Mouse (Mus musculus) adrenal gland, postnatal 36 days (tissue): ENCODE results near the gene St3gal3. TPM values are rescaled to one million over a fixed set of nuclear protein-coding genes. Genes with fewer than 3 reads are reported as not detected.
A peak's percentile ranks its signal among the peaks of the same experiment; 100 is the strongest.

Experiments used
- DNase-seq, 2 experiments: peaks; one replicate each; pipeline ENCODE4 v3.0.0; 2021; ENCODE audit warnings: mixed read lengths in 1 of 2
- total RNA-seq, 2 experiments: library from RNA; stranded (reverse); gene quantifications; 2 replicates each; pipeline ENCODE4 v1.2.3; 2021

The St3gal3 gene
- total RNA-seq, 2 experiments from 2014 or later = 30.4 to 33.7 TPM

DNA sequence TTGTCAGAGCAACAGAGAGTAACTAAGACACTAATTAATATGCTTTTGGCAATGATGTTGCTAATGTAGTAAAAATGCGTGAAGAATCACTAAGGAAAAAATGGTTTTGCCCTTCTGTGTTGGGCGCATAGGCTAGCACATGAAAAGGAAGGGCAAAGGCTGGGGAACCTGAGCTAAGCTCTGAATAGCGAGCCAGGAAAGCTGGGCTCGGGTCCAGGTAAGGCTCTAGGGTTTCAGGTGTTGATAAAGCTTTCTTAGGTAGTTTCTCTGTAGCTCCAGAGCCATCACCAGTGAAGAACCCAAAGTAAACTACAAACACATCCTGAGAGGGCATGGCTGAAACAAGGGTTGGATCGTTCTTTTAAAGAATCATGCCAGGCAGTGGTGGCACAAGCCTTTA is 6.8 kb upstream of the St3gal3 start:
- DNase-seq = no peak

DNA sequence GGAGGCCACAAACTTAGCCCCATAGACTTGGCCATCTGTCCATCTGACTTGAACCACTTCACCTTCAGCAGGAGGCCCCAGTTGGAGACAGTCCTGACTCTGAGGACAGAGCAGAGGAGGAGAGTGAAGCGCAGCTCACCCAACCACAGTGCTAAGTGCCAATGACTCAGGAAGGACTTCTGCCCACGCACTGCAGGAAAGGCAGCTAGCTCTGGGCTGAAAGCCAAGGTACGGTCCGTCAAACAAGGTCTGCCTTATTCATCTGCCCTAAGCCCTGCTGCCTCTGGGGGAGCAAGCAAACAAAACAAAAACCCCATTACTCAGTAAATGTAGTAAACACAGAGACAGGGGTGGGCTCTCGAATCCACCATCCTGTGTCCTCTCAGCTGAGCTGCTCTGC is 4.2 kb upstream of the St3gal3 start:
- DNase-seq = peak; percentile 90

DNA sequence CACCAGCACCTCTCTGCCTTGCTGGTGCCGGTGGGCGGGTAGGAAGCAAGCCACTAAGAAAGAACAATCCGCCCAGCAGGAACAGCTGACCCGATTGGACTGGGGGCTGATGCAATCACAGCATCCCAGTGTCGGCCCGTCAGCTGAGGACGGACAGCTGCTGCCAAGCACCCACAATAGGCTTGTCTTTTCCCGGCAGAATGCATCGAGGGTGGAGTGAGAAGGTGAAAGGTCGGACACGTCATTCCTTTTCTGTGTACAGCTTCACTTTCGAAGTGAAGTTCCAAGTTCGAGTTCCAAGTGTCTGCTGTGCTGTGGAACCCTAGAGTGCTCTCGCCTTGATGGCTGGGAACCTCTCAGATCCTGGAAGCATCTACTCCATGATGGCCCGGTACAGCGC is 3.1 kb upstream of the St3gal3 start:
- no peak for DNase-seq

DNA sequence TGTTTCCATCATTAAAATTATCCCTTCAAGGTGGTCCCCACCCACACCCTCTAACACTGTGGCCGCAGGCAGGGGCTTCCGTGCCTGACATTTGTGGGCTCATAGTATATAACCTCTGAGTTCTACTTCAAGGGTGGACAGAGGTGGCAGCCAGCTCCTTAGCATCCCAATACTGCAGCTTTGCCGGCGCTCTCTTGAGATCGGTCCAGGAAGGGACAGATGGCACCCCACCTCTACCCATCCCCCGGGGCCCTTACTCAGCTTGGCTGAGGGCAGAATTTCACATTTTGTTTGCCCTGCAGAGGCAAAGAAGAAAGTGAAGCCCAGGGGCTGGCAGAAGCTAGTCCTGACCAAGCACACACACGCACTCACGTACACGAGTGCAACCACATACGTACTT is 2.6 kb upstream of the St3gal3 start:
- no peak for DNase-seq

DNA sequence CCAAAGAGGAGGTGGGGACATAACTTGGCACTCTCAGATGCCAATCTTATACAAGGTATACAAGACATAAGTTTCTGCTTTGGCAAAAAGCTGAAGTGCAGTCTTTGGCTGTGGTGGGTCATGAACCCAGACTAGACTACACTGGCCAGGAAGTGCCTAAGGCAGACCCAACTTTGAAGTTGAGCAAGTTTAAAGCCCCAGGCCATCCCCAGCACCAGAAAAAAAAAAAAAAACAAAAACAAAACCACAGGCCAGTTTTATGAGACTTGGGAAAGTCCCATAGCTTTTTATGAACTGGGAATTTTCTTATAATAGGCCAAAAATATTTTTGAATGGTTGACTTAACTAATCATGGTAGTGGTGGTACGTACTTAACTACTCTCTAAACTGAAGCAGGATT is 700 bp upstream of the St3gal3 start:
- DNase-seq = no peak

DNA sequence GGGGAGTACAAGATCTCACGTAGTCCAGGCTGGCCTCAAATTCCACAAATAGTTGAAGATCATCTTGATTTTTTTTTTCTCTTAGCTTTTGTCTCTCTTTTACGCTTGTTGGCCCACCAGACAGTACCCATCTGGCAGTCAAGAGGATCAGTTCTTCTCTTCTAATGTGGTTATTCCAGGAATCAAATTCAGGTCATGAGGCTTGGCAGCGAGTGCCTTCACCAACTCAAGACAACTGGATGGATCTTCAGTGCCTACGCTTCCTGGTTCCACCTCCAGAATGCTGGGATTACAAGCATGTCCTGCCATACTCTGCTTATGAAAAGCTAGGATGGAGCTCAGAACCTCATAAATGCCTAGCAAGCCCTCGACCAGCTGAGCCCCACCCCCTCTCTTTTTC is 3.4 kb downstream of the St3gal3 start:
- DNase-seq = no peak

DNA sequence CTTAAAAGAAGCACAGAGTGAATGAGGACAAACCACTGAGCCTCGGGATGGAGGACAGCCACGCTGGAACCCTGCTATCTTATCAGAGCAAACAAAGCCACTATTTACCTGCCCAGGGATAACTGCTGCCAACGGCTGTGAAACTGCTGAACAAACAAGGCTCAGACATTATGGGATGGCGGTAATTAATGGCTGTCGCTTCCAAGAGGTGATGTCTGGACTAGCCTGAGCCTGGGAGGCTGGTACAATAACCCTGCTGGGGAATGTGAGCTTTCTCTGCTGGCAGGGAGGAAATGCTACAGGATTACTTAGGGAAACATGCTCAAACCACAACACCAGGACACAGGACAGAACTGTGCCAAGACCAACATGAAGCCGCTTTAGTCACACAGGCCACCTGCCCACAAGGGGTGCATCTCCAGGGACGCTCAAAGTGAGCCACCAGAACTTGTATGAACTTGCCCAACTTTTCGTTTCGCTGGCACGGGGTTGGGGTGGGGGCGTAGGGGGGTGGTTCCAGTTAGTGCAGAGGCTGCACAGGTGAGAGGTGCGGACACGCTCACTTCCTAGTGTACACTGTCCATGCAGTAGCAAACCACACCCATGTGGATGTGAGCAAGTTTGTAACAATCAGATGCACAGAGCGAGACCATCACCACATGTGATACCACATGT is 11.5 kb downstream of the St3gal3 start:
- no peak for DNase-seq

DNA sequence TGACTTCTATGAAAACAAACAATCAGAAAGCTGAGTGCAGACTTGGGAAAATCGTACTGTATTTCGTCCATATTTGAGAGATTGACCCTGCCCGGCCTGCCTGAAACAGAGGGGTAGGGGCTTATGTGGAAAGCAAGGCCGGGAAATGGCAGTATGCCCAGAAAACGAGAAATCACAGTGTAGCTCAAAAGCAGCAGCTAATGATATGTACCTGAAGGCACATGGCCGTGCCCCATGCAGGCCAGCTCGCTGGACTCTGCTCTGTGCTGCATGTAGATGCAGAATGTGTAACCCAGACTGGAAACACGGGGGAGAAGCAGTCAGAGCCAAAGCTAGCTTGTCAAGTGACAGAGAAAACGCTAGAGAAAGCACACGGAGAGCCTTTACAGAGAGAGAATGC is 12.6 kb downstream of the St3gal3 start:
- DNase-seq = no peak

DNA sequence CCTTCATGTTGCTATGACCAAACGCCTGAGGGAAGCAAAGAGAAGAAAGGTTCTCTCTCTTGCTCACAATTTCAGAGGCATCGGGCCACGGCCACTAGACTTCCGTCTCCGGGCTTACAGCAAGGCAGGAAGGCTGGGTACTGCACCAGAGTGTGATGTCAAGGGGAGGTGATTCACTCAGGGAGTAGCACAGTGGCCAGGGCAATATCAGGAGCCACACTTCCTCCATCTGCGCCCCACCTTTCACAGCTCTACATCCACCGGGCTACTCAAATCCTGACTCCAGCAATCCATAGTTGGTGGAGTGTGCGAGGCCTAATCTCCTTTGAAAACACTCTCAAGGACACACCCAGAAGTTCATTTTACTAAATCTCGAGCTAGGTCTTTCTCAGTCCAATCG is 17.1 kb downstream of the St3gal3 start:
- DNase-seq = no peak

DNA sequence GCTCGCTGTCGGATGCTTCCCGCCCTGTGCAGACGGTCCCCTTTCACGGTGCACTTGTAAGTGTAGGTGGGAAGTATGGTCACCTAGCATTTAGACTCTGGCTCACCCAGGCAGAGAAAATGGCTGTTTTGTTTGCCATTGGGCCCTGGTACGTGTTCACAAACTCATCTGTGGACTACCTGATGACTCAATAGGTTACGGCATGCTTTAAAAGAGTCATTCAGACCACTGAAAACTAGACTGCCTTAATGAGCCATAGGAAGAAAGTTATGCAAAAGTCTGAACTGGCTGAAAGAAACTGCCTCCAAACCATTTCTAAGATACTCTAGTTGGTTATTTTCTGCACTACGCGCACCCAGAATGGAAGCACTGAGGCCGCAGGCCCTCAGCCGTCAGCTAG is 18.6 kb downstream of the St3gal3 start:
- no peak for DNase-seq

DNA sequence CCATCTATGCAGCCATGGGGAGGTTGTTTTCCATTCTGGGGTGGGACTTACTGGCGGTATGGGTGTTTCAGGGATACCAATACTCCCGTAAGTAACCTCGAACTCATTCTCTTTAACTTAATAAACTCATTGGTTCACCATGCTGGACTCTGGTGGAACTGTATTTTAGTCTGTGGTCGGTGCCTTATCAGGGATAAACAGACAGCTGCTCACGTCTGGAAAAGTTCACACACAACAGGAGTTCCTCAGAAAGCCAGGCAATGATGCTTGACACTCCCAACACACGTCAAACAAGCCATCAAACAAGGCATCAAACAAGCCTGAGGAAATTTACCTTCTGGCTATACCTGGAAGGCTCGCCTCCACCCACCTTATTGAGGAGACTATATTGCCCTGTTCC is 19.6 kb downstream of the St3gal3 start:
- DNase-seq = no peak

DNA sequence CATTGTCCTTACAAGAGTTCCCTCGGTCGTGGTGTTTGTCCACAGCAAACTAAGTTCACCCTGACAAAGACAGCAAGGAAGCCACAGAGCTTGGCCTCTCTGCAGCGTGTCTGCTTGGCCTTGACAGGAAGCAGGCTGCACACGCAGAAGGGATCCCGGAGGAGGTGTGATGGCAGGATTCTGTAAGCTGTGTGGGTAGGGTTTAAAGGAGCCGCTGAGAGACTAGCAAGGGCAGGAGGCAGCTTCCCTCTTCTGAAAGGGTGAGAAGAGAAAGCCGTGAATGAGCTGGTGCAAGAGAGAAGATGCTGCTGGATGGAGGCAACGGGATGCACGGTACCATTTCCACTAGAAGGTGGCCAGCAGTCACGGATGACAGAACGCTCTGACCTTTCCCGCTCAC is 22.1 kb downstream of the St3gal3 start:
- peak in 1 of 2 experiments; percentile 16 for DNase-seq

DNA sequence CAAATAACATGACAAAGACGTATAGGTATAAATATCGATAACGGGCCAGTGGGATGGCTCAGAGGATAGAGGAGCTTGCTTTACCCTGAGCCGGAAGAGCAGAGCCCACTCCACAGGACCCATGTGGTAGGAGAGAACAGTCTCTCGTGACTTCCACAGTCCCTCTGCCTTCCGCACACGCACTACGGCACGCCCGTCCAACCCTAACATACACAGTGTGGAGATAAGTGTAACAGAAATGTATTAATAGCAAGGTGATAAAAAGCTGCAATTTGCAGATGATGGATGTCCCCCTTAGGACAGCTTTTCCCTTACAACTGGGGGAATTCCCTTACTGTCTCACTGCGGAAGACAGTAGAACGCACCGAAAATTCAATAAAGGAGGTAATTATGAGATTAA is 25.1 kb downstream of the St3gal3 start:
- DNase-seq = no peak

DNA sequence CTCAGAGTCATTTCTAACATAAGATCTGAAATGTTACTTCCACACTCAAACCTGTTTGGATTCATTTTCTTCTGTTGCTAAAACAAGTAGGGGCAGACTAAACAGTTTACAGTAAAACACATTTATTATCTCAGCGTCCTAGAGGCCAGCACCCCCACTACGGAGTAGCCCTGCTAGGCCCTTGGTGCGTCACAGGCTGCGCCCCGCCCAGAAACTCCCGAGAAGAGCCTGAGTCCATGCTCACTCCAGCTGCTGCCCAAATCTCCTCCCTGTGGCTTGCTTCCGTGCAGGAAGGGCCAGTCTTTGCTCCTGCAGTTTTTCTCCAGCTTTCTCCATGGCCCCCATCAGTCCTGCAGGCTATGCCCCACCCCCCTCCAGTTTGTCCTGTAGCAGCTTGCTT is 25.9 kb downstream of the St3gal3 start:
- no peak for DNase-seq

DNA sequence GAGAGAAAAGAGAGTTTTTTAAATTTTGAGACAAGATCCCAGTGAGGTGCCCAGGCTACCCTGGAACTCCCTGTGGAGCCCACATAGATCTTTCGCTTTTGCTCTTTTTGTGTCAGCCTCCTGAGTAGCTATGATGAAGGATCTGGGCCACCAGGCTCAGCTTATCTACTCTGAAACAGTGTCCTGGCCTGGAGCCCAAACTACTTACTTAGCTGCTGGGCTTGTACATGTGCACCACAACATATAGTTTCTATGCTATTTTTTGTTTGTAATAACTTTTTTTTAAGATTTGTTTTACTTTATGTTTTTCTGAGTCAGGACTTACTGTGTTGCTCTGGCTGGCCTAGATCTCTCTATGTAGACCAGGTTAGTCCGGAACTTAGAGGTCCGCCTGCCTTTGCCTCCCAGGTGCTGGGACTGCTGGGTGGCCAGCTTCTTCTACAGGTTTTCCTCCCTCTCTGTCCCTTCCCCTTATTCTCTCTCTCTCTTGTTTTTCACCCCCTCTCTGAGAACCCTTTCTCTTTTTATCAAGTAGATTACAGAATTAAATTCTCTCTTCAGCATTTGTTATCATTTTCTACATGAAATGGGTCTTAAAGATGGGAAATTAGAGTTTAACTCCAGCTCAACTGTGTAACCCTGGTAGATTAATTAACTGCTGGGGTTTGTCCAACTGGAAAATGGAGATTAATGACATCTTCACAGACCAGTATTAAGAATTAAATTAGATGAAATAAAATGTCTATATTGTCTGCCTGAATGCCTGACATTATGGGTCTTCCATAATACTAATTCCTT is 29.3 kb downstream of the St3gal3 start:
- no peak for DNase-seq

DNA sequence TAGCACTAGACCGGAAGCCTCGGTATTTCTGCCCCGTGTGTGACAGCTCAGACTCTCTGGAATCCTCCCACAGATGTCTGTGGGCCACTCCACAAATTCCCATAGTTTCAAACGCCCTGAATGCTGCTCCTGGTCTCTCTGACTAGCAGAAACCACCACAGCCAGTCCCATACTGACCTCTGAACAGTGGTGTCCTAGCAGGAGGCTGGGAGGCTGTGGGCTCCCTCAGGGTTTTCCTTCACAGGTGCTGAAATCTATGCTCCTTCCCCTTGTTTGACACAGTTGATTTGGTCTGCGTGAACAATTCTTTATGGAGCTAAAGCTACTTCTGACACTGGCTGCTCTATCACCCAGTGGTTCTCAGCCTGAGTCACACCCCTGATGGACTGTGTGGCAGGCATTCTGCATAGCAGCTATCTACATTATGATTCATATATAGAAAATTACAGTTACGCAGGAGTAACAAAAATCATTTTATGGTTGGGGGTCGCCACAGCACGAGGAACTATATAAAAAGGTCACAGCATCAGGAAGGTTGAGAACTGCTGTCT is 31.4 kb downstream of the St3gal3 start:
- DNase-seq = no peak

DNA sequence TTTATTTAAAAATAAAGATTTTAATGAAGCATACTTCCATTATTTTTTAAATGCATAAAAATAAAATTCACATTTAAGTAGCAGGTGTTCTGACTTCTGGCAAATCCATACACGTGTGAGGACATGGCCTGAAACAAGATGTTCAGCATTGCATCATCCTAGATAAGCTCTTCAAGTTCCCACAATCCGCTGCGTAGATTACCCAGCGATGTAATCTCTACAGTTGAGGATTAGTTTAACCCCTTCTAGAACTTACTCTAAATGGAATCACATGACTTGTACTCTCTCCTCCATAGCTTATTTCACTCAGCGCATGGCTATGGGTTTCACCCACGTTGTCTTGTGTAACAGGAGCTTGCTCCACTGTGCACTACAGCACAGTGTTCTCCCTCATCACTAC is 33.2 kb downstream of the St3gal3 start:
- DNase-seq = no peak

DNA sequence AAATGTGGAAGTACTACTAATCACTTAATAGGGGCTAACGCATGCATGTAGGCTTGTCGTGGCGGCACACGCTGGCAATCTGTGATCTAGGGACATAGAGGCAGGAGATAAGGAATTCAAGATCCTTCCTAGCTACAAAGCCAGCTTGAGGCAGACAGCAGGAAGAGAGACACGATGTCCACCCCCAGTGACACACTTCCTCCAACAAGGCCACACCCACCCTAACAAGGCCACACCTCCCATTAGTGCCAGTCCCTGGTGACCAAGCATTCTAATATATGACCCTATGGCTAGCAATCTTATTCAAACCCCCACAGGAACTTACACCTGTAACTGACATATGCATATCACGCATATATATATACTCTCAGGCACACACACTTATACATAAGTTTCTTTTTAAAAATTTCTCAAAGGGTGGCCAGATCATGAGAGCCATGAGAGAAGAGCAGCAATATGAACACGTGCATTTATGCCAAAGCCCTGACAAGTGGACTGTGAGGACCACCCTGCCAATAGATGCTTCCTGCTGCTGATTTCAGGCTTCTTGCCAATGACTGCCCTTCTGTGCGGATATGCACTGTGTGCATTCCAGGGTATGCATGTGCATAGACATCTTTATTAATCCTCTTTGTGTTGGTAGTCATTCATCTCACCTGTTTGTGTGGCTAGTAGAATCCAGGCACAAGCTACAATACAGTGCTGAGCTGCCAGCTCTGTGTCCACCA is 34.9 kb downstream of the St3gal3 start:
- DNase-seq = no peak

DNA sequence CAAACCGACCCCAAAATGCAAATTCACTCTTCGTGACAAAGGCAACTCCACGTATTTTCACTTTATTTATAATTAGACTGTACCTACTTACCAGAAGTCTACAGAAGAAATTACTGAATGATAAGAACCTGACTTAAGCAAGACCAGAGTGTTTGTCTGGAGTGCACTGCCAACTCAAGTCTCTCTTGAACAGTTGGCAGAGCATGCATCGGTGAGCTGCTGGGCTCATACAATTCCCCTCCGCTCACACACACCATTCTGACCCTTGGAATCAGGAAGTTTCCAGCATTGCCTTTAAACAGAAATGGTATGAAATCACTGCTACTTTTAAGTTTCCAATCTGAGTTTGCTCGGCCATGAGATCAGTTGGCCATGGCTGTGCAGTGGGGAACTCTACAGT is 36.1 kb downstream of the St3gal3 start:
- DNase-seq = no peak

DNA sequence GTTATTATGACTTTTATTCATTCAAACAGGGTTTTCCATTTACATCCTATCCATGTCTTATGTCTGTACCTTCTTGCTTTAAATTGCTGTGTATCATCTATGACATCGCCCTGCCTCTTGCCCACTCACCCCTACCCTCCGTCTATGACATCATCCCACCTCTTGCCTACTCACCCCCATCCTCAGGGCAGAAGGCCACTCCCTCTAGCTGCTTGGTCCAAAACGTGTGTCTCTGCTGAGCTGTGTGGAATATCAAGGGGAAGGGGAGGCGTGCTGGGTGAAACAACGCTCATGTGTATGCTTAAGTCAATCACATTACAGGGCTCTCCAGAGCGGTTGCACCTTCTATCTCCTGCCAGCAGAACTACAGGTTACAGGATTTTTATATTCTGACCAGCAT is 38.6 kb downstream of the St3gal3 start:
- no peak for DNase-seq

DNA sequence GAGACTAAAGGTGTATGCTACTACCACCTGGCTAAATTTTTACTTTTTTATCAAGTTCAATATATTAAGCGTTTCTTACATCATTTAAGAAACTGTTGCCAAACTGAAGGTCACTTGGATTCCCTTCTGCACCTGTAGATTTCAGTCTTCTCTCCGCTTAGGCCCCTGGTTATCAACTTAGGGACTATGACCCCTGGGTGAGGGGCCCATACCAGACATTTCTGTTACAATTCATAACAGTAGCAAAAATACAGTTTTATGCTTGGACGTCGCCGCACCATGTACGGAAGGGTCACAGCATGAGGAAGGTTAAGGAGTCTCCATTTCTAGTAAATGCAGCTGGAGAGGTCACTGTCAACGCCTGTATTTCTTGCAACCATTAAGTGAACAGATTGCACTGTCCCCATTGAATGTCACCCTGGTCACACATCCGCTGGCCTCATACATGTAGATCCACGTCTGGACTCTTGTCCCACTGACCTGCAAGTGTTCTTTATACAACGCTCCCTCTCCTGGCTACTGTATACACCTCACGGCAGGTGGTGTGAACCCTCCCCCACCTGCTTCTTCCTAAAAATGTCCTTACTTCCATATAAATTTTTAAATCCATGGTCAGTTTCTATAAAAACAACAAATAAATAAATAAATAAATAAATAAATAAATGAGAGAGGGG is 41.8 kb downstream of the St3gal3 start:
- DNase-seq = no peak

DNA sequence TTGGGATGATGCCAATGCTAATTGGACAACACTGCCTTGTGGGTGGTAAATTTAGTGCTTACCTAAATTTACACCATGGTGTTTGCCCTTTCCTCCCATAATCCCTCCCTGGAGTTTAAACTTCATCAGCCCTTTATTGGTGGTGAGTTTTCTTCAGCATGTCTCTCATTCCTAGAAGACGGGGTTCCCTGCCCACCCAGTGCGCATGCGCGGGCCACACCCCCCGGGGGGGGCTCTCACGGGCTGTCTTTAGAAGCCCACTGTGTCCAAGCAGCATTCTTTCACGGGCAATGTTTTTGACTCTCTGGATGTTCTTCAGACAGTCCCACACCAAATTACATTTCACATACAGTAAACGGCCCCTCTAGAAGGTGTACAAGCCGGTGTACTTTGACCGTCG is 44.3 kb downstream of the St3gal3 start:
- DNase-seq = no peak
